Mouse (Mus musculus): ENCODE data around the gene Chst3.
A peak's percentile ranks its signal among the peaks of the same experiment; 100 is the strongest.
"Not testable (repeated sequence)": the region's sequence is repeated elsewhere in the genome, so short reads cannot be mapped to it uniquely, and the experiment has no call there.

Gene Chst3

GRCm38 (mm10) chr10:60234006-60234405, 14.9 kb upstream of the Chst3 start:
- DNase-seq (ENCODE audit: extremely low spot score): no peak

GRCm38 (mm10) chr10:60230321-60231088, 11.4 kb upstream of the Chst3 start:
- DNase-seq (ENCODE audit: extremely low spot score): no peak

GRCm38 (mm10) chr10:60229113-60229512, 10.1 kb upstream of the Chst3 start:
- no peak for DNase-seq (ENCODE audit: extremely low spot score)

GRCm38 (mm10) chr10:60227666-60228065, 8.6 kb upstream of the Chst3 start:
- DNase-seq (ENCODE audit: extremely low spot score): no peak

- DNase-seq (ENCODE audit: extremely low spot score): no peak
Observed at GRCm38 (mm10) chr10:60224601-60225000, 5.5 kb upstream of the Chst3 start.

- not testable (repeated sequence) for DNase-seq (ENCODE audit: extremely low spot score)
Observed at GRCm38 (mm10) chr10:60221571-60222259, 2.7 kb upstream of the Chst3 start.

GRCm38 (mm10) chr10:60220607-60221006, 1.5 kb upstream of the Chst3 start:
- no peak for DNase-seq (ENCODE audit: extremely low spot score)

- DNase-seq (ENCODE audit: extremely low spot score): no peak
Observed at GRCm38 (mm10) chr10:60220042-60220523, 1.0 kb upstream of the Chst3 start.

GRCm38 (mm10) chr10:60218033-60218590, 948 bp downstream of the Chst3 start:
- DNase-seq (ENCODE audit: extremely low spot score): peak; percentile 39

GRCm38 (mm10) chr10:60216331-60217095, 2.5 kb downstream of the Chst3 start:
- no peak for DNase-seq (ENCODE audit: extremely low spot score)

- no peak for DNase-seq (ENCODE audit: extremely low spot score)
Observed at GRCm38 (mm10) chr10:60215077-60215960, 3.7 kb downstream of the Chst3 start.

GRCm38 (mm10) chr10:60212589-60213379, 6.3 kb downstream of the Chst3 start:
- no peak for DNase-seq (ENCODE audit: extremely low spot score)

- DNase-seq (ENCODE audit: extremely low spot score): no peak
Observed at GRCm38 (mm10) chr10:60211501-60212005, 7.5 kb downstream of the Chst3 start.

- DNase-seq (ENCODE audit: extremely low spot score): no peak
Observed at GRCm38 (mm10) chr10:60210468-60210867, 8.6 kb downstream of the Chst3 start.

- no peak for DNase-seq (ENCODE audit: extremely low spot score)
Observed at GRCm38 (mm10) chr10:60209237-60209636, 9.8 kb downstream of the Chst3 start.

- DNase-seq (ENCODE audit: extremely low spot score): no peak
Observed at GRCm38 (mm10) chr10:60207166-60207705, 11.8 kb downstream of the Chst3 start.

GRCm38 (mm10) chr10:60205601-60206241, 13.3 kb downstream of the Chst3 start:
- DNase-seq (ENCODE audit: extremely low spot score): no peak

GRCm38 (mm10) chr10:60202785-60203184, 16.3 kb downstream of the Chst3 start:
- DNase-seq (ENCODE audit: extremely low spot score): peak; percentile 44

- no peak for DNase-seq (ENCODE audit: extremely low spot score)
Observed at GRCm38 (mm10) chr10:60200996-60201395, 18.1 kb downstream of the Chst3 start.

All from embryo, embryonic 9.5 days (tissue).